Mouse (Mus musculus) spleen, postnatal 14 days (tissue): ENCODE data around the gene Dnajb2.

Experiments used
- DNase-seq, 2 experiments: peaks; one replicate each; pipeline ENCODE4 v3.0.0; 2021 to 2022; ENCODE audit warnings: low spot score in 2 of 2

The Dnajb2 gene

DNA sequence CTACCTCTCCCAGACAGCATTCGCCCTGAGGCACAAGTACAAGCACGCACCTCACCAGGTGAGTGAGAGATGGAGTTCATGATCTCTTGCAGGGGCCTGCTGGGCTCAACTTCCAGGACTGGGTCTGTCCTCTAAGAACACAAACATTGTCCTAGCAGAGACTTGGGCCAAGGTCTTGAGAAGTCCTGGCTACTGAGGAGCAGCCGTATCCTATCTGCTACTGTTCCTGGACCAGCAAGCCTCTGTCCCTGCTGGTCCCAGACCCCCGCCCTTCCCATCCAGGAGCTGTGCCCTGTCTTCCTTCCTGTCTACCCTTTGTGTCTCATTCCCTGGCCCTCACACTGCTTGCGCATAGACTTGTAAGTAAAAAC, 57.1 kb downstream of the Dnajb2 start:
- DNase-seq, result no peak

DNA sequence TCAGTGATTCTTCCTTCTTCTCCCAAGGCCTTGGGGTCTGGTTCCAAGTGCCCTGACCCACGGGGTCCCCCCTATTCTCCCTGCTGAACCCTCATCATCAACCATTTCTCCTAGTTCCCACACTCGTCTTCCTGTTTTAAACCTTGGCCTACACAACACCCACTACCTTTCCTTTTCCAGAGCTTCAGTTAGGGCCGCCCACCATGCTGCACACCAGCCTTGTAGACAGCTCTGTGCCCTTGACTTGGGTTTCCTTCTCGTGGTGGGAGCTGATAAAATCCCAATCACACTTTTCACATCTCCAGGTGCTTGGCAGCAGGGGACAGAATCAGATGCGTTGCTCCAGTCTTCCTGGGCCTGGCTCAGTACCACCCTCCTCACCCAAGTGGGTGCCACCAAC, 58.1 kb downstream of the Dnajb2 start:
- no peak for DNase-seq
